Mouse (Mus musculus): Measurements from ENCODE around the gene Gm21488. TPM values are rescaled to one million over a fixed set of nuclear protein-coding genes. Genes with fewer than 3 reads are reported as not detected.
"Not testable (repeated sequence)": the region's sequence is repeated elsewhere in the genome, so short reads cannot be mapped to it uniquely, and the experiment has no call there.

Gene Gm21488
- total RNA-seq (2014; fragmentation: Nextera tagmentation) (not detected in 2 replicates), total RNA-seq (2017) (not detected in 2 replicates)

DNA sequence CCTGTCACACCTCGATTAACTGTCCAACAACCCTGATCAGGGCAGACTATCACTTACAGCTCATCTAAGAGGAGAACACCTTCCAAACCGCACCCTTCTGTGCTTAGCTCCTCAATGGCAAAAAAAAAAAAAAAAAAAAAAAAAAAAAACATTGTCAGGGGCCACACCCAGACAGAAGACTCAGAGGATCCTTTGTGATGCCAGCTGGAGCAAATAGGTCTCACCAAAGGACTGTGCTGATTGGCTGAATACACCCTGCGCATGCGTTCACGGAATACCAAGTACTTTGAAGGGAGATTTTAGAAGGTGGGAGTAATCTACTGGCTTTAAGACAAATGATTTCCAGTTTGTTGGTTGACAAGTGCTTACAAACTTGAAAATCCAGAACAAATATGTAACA lies at the start of gene Gm21488:
TSS of gene Gm21488 (minus strand) at position 101 of the 400 bp plus-strand sequence.
- ATAC-seq (replicated peaks; ENCODE audit: low FRiP score, low TSS enrichment, poor library complexity, severe bottlenecking) = not testable (repeated sequence)

All from megakaryocyte-erythroid progenitor cell, adult 5-6 weeks (primary cell).